Mouse (Mus musculus): ENCODE measurements at regions not wholly inside any gene's neighbourhood (a gene's known extent, or its start where the extent isn't known, plus 50 kb on each side); places are given as distances from the start of the nearest gene placed in this dataset.

GRCm38 (mm10) chr9:67165486-67165885 lies 116.3 kb upstream of the Tpm1 start:
- Histone ChIP-seq H3K4me3 (ENCODE audit: low read length) (no peak overlapping the region), H3K27me3 (replicated peaks; ENCODE audit: control insufficient read depth, insufficient read depth, low read length) (no peaks in the 10 kb centered on the region), H3K9me3 (ENCODE audit: control insufficient read depth, low read length) (no peaks in the 10 kb centered on the region), H3K9ac (ENCODE audit: low read depth, low read length) (no peak overlapping the region), H3K4me1 (ENCODE audit: control insufficient read depth, insufficient read depth, low read depth, low read length) (no peaks in the 10 kb centered on the region), H3K4me2 (ENCODE audit: low read length) (no peak overlapping the region), H3K36me3 (ENCODE audit: control insufficient read depth, insufficient read depth, low read length) (no peaks in the 10 kb centered on the region), H3K27ac (ENCODE audit: low read depth, low read length) (no peak overlapping the region)
- 91% methylated on average over 9 of the region's 9 CpGs for WGBS
- ATAC-seq, result no peak

GRCm38 (mm10) chr9:67163746-67164145 lies 114.5 kb upstream of the Tpm1 start:
- 84% methylated on average over 6 of the region's 6 CpGs for WGBS
- Histone ChIP-seq H3K4me3 (ENCODE audit: low read length) (no peak overlapping the region), H3K36me3 (ENCODE audit: control insufficient read depth, insufficient read depth, low read length) (no peaks in the 10 kb centered on the region), H3K9me3 (ENCODE audit: control insufficient read depth, low read length) (no peaks in the 10 kb centered on the region), H3K4me1 (ENCODE audit: control insufficient read depth, insufficient read depth, low read depth, low read length) (no peaks in the 10 kb centered on the region), H3K4me2 (ENCODE audit: low read length) (no peak overlapping the region), H3K9ac (ENCODE audit: low read depth, low read length) (no peak overlapping the region), H3K27me3 (replicated peaks; ENCODE audit: control insufficient read depth, insufficient read depth, low read length) (no peaks in the 10 kb centered on the region), H3K27ac (ENCODE audit: low read depth, low read length) (no peak overlapping the region)
- ATAC-seq, result no peak

- H3K36me3 ChIP-seq (ENCODE audit: control insufficient read depth, insufficient read depth, low read length), result no peaks in the 10 kb centered on the region
- ATAC-seq, result no peak
- no peak overlapping the region for H3K27ac ChIP-seq (ENCODE audit: low read depth, low read length)
- WGBS, result 90% methylated on average over 3 of the region's 3 CpGs
- no peak overlapping the region for H3K4me2 ChIP-seq (ENCODE audit: low read length)
- H3K4me1 ChIP-seq (ENCODE audit: control insufficient read depth, insufficient read depth, low read depth, low read length), result no peaks in the 10 kb centered on the region
- no peak overlapping the region for H3K4me3 ChIP-seq (ENCODE audit: low read length)
- no peaks in the 10 kb centered on the region for H3K9me3 ChIP-seq (ENCODE audit: control insufficient read depth, low read length)
- no peaks in the 10 kb centered on the region for H3K27me3 ChIP-seq (replicated peaks; ENCODE audit: control insufficient read depth, insufficient read depth, low read length)
- no peak overlapping the region for H3K9ac ChIP-seq (ENCODE audit: low read depth, low read length)
Measured at GRCm38 (mm10) chr9:67160785-67161455, 111.7 kb upstream of the Tpm1 start.

- no peak for ATAC-seq
- Histone ChIP-seq H3K36me3 (ENCODE audit: control insufficient read depth, insufficient read depth, low read length) (no peaks in the 10 kb centered on the region), H3K4me2 (ENCODE audit: low read length) (no peak overlapping the region), H3K4me3 (ENCODE audit: low read length) (no peak overlapping the region), H3K9me3 (ENCODE audit: control insufficient read depth, low read length) (no peaks in the 10 kb centered on the region), H3K27ac (ENCODE audit: low read depth, low read length) (no peak overlapping the region), H3K27me3 (replicated peaks; ENCODE audit: control insufficient read depth, insufficient read depth, low read length) (no peaks in the 10 kb centered on the region), H3K4me1 (ENCODE audit: control insufficient read depth, insufficient read depth, low read depth, low read length) (no peaks in the 10 kb centered on the region), H3K9ac (ENCODE audit: low read depth, low read length) (no peak overlapping the region)
- WGBS, result 86% methylated on average over 5 of the region's 5 CpGs
Measured at GRCm38 (mm10) chr9:67160350-67160749, 111.1 kb upstream of the Tpm1 start.

GRCm38 (mm10) chr9:67156590-67157259 lies 107.5 kb upstream of the Tpm1 start:
- Histone ChIP-seq H3K9me3 (ENCODE audit: control insufficient read depth, low read length) (no peaks in the 10 kb centered on the region), H3K4me2 (ENCODE audit: low read length) (no peak overlapping the region), H3K36me3 (ENCODE audit: control insufficient read depth, insufficient read depth, low read length) (no peaks in the 10 kb centered on the region), H3K9ac (ENCODE audit: low read depth, low read length) (no peak overlapping the region), H3K27ac (ENCODE audit: low read depth, low read length) (no peak overlapping the region), H3K4me3 (ENCODE audit: low read length) (no peak overlapping the region), H3K4me1 (ENCODE audit: control insufficient read depth, insufficient read depth, low read depth, low read length) (no peaks in the 10 kb centered on the region), H3K27me3 (replicated peaks; ENCODE audit: control insufficient read depth, insufficient read depth, low read length) (no peaks in the 10 kb centered on the region)
- 54% methylated on average over 3 of the region's 3 CpGs for WGBS
- ATAC-seq, result no peak

- no peak for ATAC-seq
- no peaks in the 10 kb centered on the region for H3K4me1 ChIP-seq (ENCODE audit: control insufficient read depth, insufficient read depth, low read depth, low read length)
- 90% methylated on average over 6 of the region's 6 CpGs for WGBS
- no peaks in the 10 kb centered on the region for H3K36me3 ChIP-seq (ENCODE audit: control insufficient read depth, insufficient read depth, low read length)
- H3K4me3 ChIP-seq (ENCODE audit: low read length), result no peak overlapping the region
- H3K27ac ChIP-seq (ENCODE audit: low read depth, low read length), result no peak overlapping the region
- H3K27me3 ChIP-seq (replicated peaks; ENCODE audit: control insufficient read depth, insufficient read depth, low read length), result no peaks in the 10 kb centered on the region
- H3K9me3 ChIP-seq (ENCODE audit: control insufficient read depth, low read length), result no peaks in the 10 kb centered on the region
- H3K9ac ChIP-seq (ENCODE audit: low read depth, low read length), result no peak overlapping the region
- H3K4me2 ChIP-seq (ENCODE audit: low read length), result no peak overlapping the region
Measured at GRCm38 (mm10) chr9:67154062-67154461, 104.9 kb upstream of the Tpm1 start.

- no peak for ATAC-seq
- H3K4me2 ChIP-seq (ENCODE audit: low read length), result no peak overlapping the region
- H3K9me3 ChIP-seq (ENCODE audit: control insufficient read depth, low read length), result no peaks in the 10 kb centered on the region
- H3K27me3 ChIP-seq (replicated peaks; ENCODE audit: control insufficient read depth, insufficient read depth, low read length), result no peaks in the 10 kb centered on the region
- H3K36me3 ChIP-seq (ENCODE audit: control insufficient read depth, insufficient read depth, low read length), result no peaks in the 10 kb centered on the region
- 90% methylated on average over 4 of the region's 4 CpGs for WGBS
- no peak overlapping the region for H3K27ac ChIP-seq (ENCODE audit: low read depth, low read length)
- H3K4me1 ChIP-seq (ENCODE audit: control insufficient read depth, insufficient read depth, low read depth, low read length), result no peaks in the 10 kb centered on the region
- H3K9ac ChIP-seq (ENCODE audit: low read depth, low read length), result no peak overlapping the region
- H3K4me3 ChIP-seq (ENCODE audit: low read length), result no peak overlapping the region
Measured at GRCm38 (mm10) chr9:67153333-67153732, 104.1 kb upstream of the Tpm1 start.

GRCm38 (mm10) chr9:67147656-67148055 lies 98.5 kb upstream of the Tpm1 start:
- H3K9me3 ChIP-seq (ENCODE audit: control insufficient read depth, low read length), result no peaks in the 10 kb centered on the region
- H3K36me3 ChIP-seq (ENCODE audit: control insufficient read depth, insufficient read depth, low read length), result no peaks in the 10 kb centered on the region
- no peak overlapping the region for H3K4me2 ChIP-seq (ENCODE audit: low read length)
- ATAC-seq, result no peak
- H3K9ac ChIP-seq (ENCODE audit: low read depth, low read length), result no peak overlapping the region
- H3K27ac ChIP-seq (ENCODE audit: low read depth, low read length), result no peak overlapping the region
- H3K4me1 ChIP-seq (ENCODE audit: control insufficient read depth, insufficient read depth, low read depth, low read length), result no peaks in the 10 kb centered on the region
- H3K4me3 ChIP-seq (ENCODE audit: low read length), result no peak overlapping the region
- no peaks in the 10 kb centered on the region for H3K27me3 ChIP-seq (replicated peaks; ENCODE audit: control insufficient read depth, insufficient read depth, low read length)
- 80% methylated on average over 7 of the region's 7 CpGs for WGBS

- WGBS, result 95% methylated on average over 6 of the region's 6 CpGs
- H3K9ac ChIP-seq (ENCODE audit: low read depth, low read length), result no peak overlapping the region
- H3K27ac ChIP-seq (ENCODE audit: low read depth, low read length), result no peak overlapping the region
- H3K4me3 ChIP-seq (ENCODE audit: low read length), result no peak overlapping the region
- no peak overlapping the region for H3K4me2 ChIP-seq (ENCODE audit: low read length)
- no peaks in the 10 kb centered on the region for H3K4me1 ChIP-seq (ENCODE audit: control insufficient read depth, insufficient read depth, low read depth, low read length)
- no peaks in the 10 kb centered on the region for H3K36me3 ChIP-seq (ENCODE audit: control insufficient read depth, insufficient read depth, low read length)
- no peak for ATAC-seq
- H3K27me3 ChIP-seq (replicated peaks; ENCODE audit: control insufficient read depth, insufficient read depth, low read length), result no peaks in the 10 kb centered on the region
- H3K9me3 ChIP-seq (ENCODE audit: control insufficient read depth, low read length), result no peaks in the 10 kb centered on the region
Measured at GRCm38 (mm10) chr9:67145392-67145791, 96.2 kb upstream of the Tpm1 start.
